Mouse (Mus musculus) neutrophil, adult 5-6 weeks (primary cell): Measurements from ENCODE around the gene Capza2. TPM values are rescaled to one million over a fixed set of nuclear protein-coding genes. Genes with fewer than 3 reads are reported as not detected.

ENCODE experiments used
- ATAC-seq: fragments of 151-379, 151-347 bp; 2 replicates; pipeline ENCODE4 v1.8.0; 2017; ENCODE audit warnings: mild to moderate bottlenecking, moderate TSS enrichment; ENCODE audit not compliant: insufficient number of reproducible peaks, poor library complexity, low FRiP score, severe bottlenecking; ENCODE audit errors: extremely low read depth
- total RNA-seq: library from RNA; stranded (forward); fragments of 200-1000 nt; gene quantifications from 2 replicates; pipeline ENCODE4 v1.2.3, GENCODE M21; 2017

Capza2 gene
- total RNA-seq, 1 experiment from 2014 or later = 336 TPM

GRCm38 (mm10) chr6:17637205-17638203 is 1.5 kb downstream of the Capza2 start:
- ATAC-seq = peak; percentile 5; the same call in 1 of the 2 replicates

DNA sequence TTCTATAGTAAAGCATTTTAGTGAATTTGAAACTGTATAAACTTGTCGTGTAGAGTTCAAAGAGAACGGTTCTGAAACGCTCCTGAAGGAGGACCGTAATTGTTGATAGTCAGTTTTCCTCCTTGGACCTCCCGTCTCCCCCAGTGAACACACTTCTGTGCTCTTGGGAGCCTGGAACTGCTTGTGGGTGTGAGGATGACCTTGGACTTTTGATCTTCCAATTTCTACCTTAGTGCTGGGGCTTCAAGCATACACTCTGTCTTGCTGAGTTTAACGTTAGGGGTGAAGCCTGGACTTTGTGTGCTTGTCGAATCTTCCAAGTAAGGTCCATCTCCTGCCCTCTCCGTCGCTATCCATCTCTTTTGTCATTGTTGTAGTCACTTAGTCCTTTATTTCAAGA is 4.0 kb downstream of the Capza2 start:
- no peak for ATAC-seq

GRCm38 (mm10) chr6:17642739-17643138 is 6.7 kb downstream of the Capza2 start:
- no peak for ATAC-seq

DNA sequence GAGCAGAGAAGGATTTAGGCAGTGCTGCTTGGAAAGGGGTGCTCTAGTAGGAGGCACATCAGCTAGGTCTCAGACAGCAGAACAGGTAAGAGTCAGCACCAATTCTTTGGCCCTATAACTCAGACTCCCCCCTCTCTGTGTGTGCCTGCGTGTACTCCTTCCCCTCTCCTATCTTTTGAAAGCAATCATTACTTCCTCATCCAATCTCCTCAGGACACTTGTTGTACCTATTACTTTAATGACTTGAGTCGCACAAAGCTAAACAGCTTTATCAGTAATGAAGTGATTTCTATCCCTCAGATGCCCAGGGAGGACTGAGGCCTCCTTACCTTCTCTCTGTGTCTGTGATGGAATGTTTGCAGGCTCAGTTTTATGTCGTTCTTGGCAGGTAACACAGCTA is 10.1 kb downstream of the Capza2 start:
- 0 out of 2 replicates have a peak, but pooled peaks have one; percentile 13 for ATAC-seq

GRCm38 (mm10) chr6:17652132-17652531 is 16.1 kb downstream of the Capza2 start:
- ATAC-seq = no peak

DNA sequence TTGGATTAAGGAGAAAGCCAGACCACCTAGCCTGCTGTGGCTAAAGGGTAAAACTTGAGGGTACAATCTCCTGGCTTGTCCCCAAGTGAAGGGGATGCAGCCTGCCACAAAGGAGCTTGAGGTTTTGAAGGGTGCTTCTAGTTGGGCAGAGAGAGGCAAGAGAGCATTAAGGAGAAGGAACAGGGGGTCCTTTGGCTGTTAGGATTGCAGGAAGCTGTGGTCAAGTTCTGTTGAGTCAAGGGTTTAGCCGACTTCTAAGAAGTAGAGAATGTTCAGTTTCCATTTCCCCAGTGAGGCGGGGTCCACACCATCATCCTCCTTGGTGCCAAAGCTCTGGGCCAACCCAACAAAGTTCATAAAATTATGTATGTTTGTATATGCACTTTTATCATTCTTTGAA is 19.0 kb downstream of the Capza2 start:
- no peak for ATAC-seq

- no peak for ATAC-seq
These were observed 21.3 kb downstream of the Capza2 start for GRCm38 (mm10) chr6:17657308-17657707.

- ATAC-seq = no peak
These were observed 29.3 kb downstream of the Capza2 start for GRCm38 (mm10) chr6:17665348-17665747.

- no peak for ATAC-seq
These were observed 30.0 kb downstream of the Capza2 start for GRCm38 (mm10) chr6:17666024-17666423.

DNA sequence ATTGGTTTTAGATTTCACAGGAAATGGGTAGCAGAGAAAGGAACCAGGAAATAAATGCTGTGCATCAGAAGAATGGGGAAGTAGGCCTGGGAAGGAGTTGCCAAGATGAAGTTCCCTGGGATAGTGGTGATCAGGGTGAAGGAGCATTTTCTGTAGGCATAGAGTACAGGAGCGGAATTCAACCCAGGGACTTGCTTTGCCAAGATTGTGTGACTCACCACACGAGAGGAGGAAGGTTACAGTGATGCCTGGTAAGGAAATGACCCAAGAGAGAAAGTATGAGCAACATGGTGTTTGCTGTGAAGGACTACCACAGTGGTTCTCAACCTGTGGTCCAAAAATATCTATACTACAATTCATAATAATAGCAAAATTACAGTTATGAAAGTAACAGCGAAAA is 31.8 kb downstream of the Capza2 start:
- no peak for ATAC-seq

- ATAC-seq = no peak
These were observed 32.3 kb downstream of the Capza2 start for GRCm38 (mm10) chr6:17668334-17668733.

DNA sequence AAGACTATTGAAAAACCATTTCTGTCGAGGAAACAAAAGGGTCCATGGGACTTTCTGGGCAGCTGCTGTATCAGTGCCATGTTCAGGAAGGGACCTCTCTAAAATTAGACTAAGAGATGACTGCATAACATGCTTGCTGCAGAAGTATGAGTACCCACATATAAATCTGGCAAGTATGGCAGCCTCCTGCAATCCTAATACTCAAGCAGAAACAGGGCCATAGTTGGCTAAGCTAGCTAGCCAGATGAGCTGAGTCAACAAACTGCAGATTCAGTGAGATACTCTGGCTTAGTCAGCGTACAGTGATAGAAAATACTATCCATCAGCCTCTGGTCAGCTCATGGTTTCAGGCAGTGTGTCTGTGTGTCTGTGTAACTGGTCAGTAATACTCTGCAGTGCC is 33.8 kb downstream of the Capza2 start:
- no peak for ATAC-seq

DNA sequence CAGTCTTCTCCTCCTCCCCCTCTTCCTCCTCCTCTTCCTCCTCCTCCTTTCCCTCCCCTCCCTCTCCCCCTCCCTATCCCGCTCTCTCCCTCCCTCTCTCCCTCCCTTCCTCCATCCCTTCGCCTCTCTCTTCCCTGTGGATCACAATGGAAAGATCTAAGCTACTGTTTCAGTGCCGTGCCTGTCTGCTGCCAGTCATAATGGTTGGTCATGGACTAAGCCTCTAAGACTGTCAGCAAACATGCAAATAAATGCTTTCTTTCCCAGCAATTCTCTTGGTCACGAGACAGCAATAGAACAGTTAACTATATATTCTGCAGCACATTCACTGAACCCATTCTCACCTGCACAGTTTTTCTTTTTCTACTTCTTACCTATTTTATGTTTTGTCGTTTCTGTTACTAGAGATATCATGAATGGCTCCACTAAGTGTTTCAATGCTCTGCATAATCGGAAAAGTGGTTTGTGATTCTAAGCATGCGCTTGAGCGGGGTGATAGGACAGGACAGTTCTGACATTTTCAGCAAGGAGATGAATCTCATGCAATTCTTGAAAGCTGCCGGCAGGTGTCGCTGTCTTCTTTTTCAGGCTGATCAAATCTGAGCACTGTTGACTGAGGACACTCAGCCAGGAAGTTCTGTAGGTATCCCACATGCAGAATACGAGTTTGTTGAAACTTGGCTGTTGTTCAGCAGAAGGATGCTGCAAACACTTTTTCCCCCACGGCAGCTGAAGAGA is 39.2 kb downstream of the Capza2 start:
- ATAC-seq = peak; percentile 81; the same call in 1 of the 2 replicates

- ATAC-seq = no peak
These were observed 41.0 kb downstream of the Capza2 start for GRCm38 (mm10) chr6:17677008-17677407.

DNA sequence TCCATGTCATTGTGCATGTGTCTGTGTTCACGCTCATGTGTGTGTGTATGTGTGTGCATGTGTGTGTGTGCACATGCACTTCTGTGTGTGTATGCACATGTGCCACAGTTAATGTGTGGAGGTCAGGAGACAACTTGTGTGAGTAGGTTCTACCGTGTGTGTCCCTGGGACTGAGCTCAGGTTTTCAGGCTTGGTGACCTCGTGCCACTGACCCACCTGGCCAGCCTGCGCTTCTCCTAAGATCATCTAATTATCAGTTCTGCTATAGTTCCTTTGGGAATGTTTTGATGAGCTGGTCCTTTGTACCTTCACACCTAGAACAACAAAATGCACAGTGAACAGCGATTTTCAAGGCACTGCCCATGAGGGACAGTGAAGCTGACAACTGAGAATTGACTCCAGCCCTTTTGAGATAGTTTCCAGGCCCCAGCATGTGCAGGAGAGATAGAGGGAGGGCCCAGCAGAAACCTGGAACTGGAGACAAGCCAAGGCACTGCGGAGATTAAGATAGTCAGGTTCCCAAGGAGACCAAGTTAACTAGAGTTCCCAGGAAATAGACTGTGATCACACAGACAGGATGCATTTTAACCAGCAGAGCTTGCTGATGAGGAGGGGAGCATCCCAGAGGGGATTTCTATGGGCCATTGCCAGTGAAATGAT is 44.4 kb downstream of the Capza2 start:
- ATAC-seq = no peak

GRCm38 (mm10) chr6:17681810-17682209 is 45.8 kb downstream of the Capza2 start:
- ATAC-seq = no peak

GRCm38 (mm10) chr6:17688676-17689075 is 52.6 kb downstream of the Capza2 start:
- ATAC-seq = 0 out of 2 replicates have a peak, but pooled peaks have one; percentile 36

DNA sequence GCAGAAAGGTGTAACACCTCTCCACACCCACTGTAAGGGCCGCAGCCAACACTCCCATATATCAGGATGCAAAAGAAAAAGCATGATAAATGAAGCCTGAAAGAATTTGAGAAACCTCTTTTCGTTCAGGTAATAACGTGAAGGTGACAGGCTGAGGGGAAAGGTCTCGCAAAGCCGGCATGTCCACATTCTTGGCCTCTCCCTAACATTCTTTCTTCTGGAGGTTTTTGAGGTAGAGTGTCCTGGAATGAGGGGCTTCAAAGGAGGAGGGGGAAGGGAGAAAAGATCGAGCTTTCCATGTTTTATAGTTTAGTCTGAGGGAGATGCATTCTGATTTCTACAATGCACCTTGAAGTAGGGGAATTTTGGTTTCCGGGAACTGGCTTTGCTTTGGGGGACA is 56.6 kb downstream of the Capza2 start, which contains the start of gene St7:
St7 (plus strand) TSS at position 287 of the 400 bp plus-strand sequence.
- no peak for ATAC-seq
